Mouse (Mus musculus) lung, embryonic 16.5 days (tissue): Measurements from ENCODE around the gene Uaca. TPM values are rescaled to one million over a fixed set of nuclear protein-coding genes. Genes with fewer than 3 reads are reported as not detected.
"Not testable (repeated sequence)": the region's sequence is repeated elsewhere in the genome, so short reads cannot be mapped to it uniquely, and the experiment has no call there.

Experiments
- ATAC-seq: fragments of 200-750 bp; cut with Nextera tagmentation; 2 replicates; pipeline ENCODE4 v1.8.0; 2017; ENCODE audit warnings: low read depth, mild to moderate bottlenecking, moderate library complexity
- H3K27ac ChIP-seq: fragments of 300-500 bp; sonication (generic); 2 replicates; pipeline ENCODE4 v1.5.1; 2014; ENCODE audit warnings: mild to moderate bottlenecking, control low read depth, low read length
- H3K27me3 ChIP-seq: fragments of 300-500 bp; sonication (generic); 2 replicates; pipeline ENCODE4 v1.6.1; 2014; ENCODE audit warnings: low read depth, low read length, mixed read lengths; ENCODE audit not compliant: control insufficient read depth, insufficient read depth
- H3K36me3 ChIP-seq: fragments of 300-500 bp; sonication (generic); 2 replicates; pipeline ENCODE4 v1.6.1; 2014; ENCODE audit warnings: low read length; ENCODE audit not compliant: control insufficient read depth, insufficient read depth
- H3K4me1 ChIP-seq: fragments of 300-500 bp; sonication (generic); replicated peaks from 2 replicates; pipeline ENCODE4 v1.6.1; 2014; ENCODE audit warnings: low read length, mixed read lengths; ENCODE audit not compliant: control insufficient read depth, insufficient read depth
- H3K4me2 ChIP-seq: fragments of 300-500 bp; sonication (generic); 2 replicates; pipeline ENCODE4 v1.6.1; 2014; ENCODE audit warnings: low read depth, low read length, control low read depth
- H3K4me3 ChIP-seq: fragments of 300-500 bp; sonication (generic); 2 replicates; pipeline ENCODE4 v1.5.1; 2014; ENCODE audit warnings: mild to moderate bottlenecking, low read length, control low read depth
- H3K9ac ChIP-seq: fragments of 300-500 bp; sonication (generic); 2 replicates; pipeline ENCODE4 v1.6.1; 2014; ENCODE audit warnings: low read length, control low read depth
- H3K9me3 ChIP-seq: fragments of 300-500 bp; sonication (generic); 2 replicates; pipeline ENCODE4 v1.6.1; 2016; ENCODE audit warnings: low read length; ENCODE audit not compliant: control insufficient read depth
- WGBS: fragments of 180-500 bp; shearing (Covaris S2); extraction: QIAGEN DNeasy Blood & Tissue Kit; methylation state at CpG from one replicate; pipeline ENCODE4 v1.1.7; 2014; 5-methylcytosine and 5-hydroxymethylcytosine counted together
- polyA plus RNA-seq: library from polyadenylated mRNA; unstranded; fragments of >200 nt; fragmentation: Nextera tagmentation; extraction: Ambion mirVana; gene quantifications from 2 replicates; pipeline ENCODE4 v1.2.1, GENCODE M21; 2015

Uaca gene
- polyA plus RNA-seq, 1 experiment from 2014 or later, result 33.3 TPM

DNA sequence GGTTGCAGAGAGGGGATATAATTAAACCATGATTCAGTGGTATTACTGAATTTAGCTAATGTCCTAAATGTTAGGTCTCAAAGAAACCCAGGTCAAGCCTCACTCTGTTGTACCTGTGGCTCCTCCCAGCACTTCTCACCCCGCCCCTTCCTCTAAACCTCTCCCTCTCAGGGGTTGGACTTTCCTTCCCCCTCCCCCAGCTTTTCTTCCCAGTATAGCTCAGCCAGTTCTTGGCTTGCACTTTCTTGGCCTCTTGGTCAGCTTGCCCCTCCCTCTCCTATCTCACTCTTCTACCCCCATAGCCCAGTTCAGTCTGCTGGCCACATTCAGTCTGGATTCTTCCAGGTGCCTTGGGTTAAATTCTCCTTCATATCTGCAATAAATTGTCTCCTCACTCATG is 7.4 kb downstream of the Uaca start:
- peak; percentile 64; the same call in 1 of the 2 replicates for ATAC-seq
- 56% methylated on average over 1 of the region's 1 CpGs for WGBS
- no peaks in the 10 kb centered on the region for H3K9me3 ChIP-seq

GRCm38 (mm10) chr9:60802341-60802740 is 8.0 kb downstream of the Uaca start:
- Histone ChIP-seq H3K4me1 (peaks cover 10% of the 10 kb centered on the region), H3K27me3 (no peaks in the 10 kb centered on the region), H3K4me3 (no peak overlapping the region), H3K4me2 (no peak overlapping the region), H3K9me3 (no peaks in the 10 kb centered on the region), H3K27ac (no peak overlapping the region), H3K9ac (no peak overlapping the region), H3K36me3 (no peaks in the 10 kb centered on the region)
- 89% methylated on average over 5 of the region's 5 CpGs for WGBS
- ATAC-seq, result no peak

More for the DNA sequence above, 7.4 kb downstream of the Uaca start:
- Histone ChIP-seq H3K27ac (no peak overlapping the region), H3K9ac (no peak overlapping the region), H3K27me3 (no peaks in the 10 kb centered on the region), H3K4me3 (no peak overlapping the region), H3K4me2 (no peak overlapping the region), H3K36me3 (no peaks in the 10 kb centered on the region), H3K4me1 (peaks cover 10% of the 10 kb centered on the region)

DNA sequence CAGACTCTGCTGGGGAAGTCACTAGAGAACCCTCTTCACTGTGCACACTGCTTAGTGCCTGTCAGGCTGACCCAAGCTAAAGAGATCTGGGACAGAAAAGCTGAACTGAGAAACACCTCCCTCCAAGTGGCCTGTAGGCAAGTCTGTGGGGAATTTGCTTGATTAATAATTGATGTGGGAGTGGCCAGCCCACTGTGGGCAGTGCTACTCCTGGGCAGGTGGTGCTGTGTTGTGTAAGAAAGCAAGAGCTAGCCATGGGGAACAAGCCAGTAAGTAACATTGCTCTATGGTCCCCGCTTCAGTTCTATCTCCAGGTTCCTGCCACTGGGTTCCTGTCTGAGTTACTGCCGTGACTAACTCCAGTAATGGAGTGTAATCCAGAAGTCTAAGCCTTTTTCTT is 11.7 kb downstream of the Uaca start:
- H3K9me3 ChIP-seq, result no peaks in the 10 kb centered on the region
- no peaks in the 10 kb centered on the region for H3K27me3 ChIP-seq
- 96% methylated on average over 2 of the region's 2 CpGs for WGBS
- H3K4me3 ChIP-seq, result no peak overlapping the region
- no peak overlapping the region for H3K4me2 ChIP-seq
- no peak for ATAC-seq
- H3K27ac ChIP-seq, result no peak overlapping the region
- H3K36me3 ChIP-seq, result no peaks in the 10 kb centered on the region
- no peak overlapping the region for H3K9ac ChIP-seq
- peaks cover 7% of the 10 kb centered on the region for H3K4me1 ChIP-seq

GRCm38 (mm10) chr9:60807996-60808395 is 13.7 kb downstream of the Uaca start:
- Histone ChIP-seq H3K36me3 (no peaks in the 10 kb centered on the region), H3K4me2 (no peak overlapping the region), H3K4me1 (no peaks in the 10 kb centered on the region), H3K27ac (no peak overlapping the region), H3K27me3 (no peaks in the 10 kb centered on the region), H3K4me3 (no peak overlapping the region), H3K9me3 (no peaks in the 10 kb centered on the region), H3K9ac (no peak overlapping the region)
- ATAC-seq, result no peak
- WGBS, result 80% methylated on average over 5 of the region's 5 CpGs

GRCm38 (mm10) chr9:60813139-60813880 is 19.0 kb downstream of the Uaca start:
- H3K27ac ChIP-seq, result no peak overlapping the region
- H3K4me3 ChIP-seq, result 0 out of 2 replicates have a peak overlapping the region, but pooled peaks have one; percentile 8
- peak overlapping the region; percentile 42 for H3K4me2 ChIP-seq
- no peak overlapping the region for H3K9ac ChIP-seq
- no peaks in the 10 kb centered on the region for H3K9me3 ChIP-seq
- H3K27me3 ChIP-seq, result no peaks in the 10 kb centered on the region
- H3K4me1 ChIP-seq, result peaks cover 4% of the 10 kb centered on the region
- peak; percentile 85 for ATAC-seq
- no peaks in the 10 kb centered on the region for H3K36me3 ChIP-seq
- 7% methylated on average over 11 of the region's 11 CpGs for WGBS

GRCm38 (mm10) chr9:60815502-60815901 is 21.2 kb downstream of the Uaca start:
- no peak for ATAC-seq
- no peak overlapping the region for H3K27ac ChIP-seq
- no peaks in the 10 kb centered on the region for H3K27me3 ChIP-seq
- 85% methylated on average over 8 of the region's 8 CpGs for WGBS
- H3K9ac ChIP-seq, result no peak overlapping the region
- no peak overlapping the region for H3K4me2 ChIP-seq
- H3K4me3 ChIP-seq, result no peak overlapping the region
- H3K36me3 ChIP-seq, result no peaks in the 10 kb centered on the region
- H3K9me3 ChIP-seq, result no peaks in the 10 kb centered on the region
- H3K4me1 ChIP-seq, result peaks cover 4% of the 10 kb centered on the region

GRCm38 (mm10) chr9:60817585-60817984 is 23.2 kb downstream of the Uaca start:
- no peaks in the 10 kb centered on the region for H3K9me3 ChIP-seq
- no peak for ATAC-seq
- peaks cover 4% of the 10 kb centered on the region for H3K4me1 ChIP-seq
- WGBS, result 81% methylated on average over 5 of the region's 5 CpGs
- no peaks in the 10 kb centered on the region for H3K36me3 ChIP-seq
- H3K4me2 ChIP-seq, result no peak overlapping the region
- no peak overlapping the region for H3K27ac ChIP-seq
- no peak overlapping the region for H3K4me3 ChIP-seq
- H3K27me3 ChIP-seq, result no peaks in the 10 kb centered on the region
- H3K9ac ChIP-seq, result no peak overlapping the region

- 27% methylated on average over 7 of the region's 8 CpGs for WGBS
- ATAC-seq, H3K4me1 ChIP-seq: not testable (repeated sequence)
These were observed 24.2 kb downstream of the Uaca start for GRCm38 (mm10) chr9:60818582-60818981.

GRCm38 (mm10) chr9:60819340-60819739 is 25.0 kb downstream of the Uaca start:
- ATAC-seq, result no peak

More at GRCm38 (mm10) chr9:60818582-60818981, 24.2 kb downstream of the Uaca start:
- H3K36me3 ChIP-seq, H3K27me3 ChIP-seq, H3K9me3 ChIP-seq, H3K27ac ChIP-seq, H3K4me2 ChIP-seq, H3K4me3 ChIP-seq, H3K9ac ChIP-seq: not testable (repeated sequence)

More at GRCm38 (mm10) chr9:60819340-60819739, 25.0 kb downstream of the Uaca start:
- H3K36me3 ChIP-seq, result no peaks in the 10 kb centered on the region
- 0 out of 2 replicates have a peak, but pooled peaks cover 2% of the 10 kb centered on the region for H3K9me3 ChIP-seq
- H3K4me1 ChIP-seq, result no peaks in the 10 kb centered on the region
- no peak overlapping the region for H3K9ac ChIP-seq
- H3K4me2 ChIP-seq, result no peak overlapping the region
- no peak overlapping the region for H3K4me3 ChIP-seq
- WGBS, result 16% methylated on average over 1 of the region's 1 CpGs
- no peak overlapping the region for H3K27ac ChIP-seq
- H3K27me3 ChIP-seq, result no peaks in the 10 kb centered on the region
